Mouse (Mus musculus) kidney, adult 9 months (tissue): Measurements from ENCODE around the gene Pdzd9.

Experiments
- DNase-seq: peaks from one replicate; pipeline ENCODE4 v3.0.0; 2022

Gene Pdzd9

DNA sequence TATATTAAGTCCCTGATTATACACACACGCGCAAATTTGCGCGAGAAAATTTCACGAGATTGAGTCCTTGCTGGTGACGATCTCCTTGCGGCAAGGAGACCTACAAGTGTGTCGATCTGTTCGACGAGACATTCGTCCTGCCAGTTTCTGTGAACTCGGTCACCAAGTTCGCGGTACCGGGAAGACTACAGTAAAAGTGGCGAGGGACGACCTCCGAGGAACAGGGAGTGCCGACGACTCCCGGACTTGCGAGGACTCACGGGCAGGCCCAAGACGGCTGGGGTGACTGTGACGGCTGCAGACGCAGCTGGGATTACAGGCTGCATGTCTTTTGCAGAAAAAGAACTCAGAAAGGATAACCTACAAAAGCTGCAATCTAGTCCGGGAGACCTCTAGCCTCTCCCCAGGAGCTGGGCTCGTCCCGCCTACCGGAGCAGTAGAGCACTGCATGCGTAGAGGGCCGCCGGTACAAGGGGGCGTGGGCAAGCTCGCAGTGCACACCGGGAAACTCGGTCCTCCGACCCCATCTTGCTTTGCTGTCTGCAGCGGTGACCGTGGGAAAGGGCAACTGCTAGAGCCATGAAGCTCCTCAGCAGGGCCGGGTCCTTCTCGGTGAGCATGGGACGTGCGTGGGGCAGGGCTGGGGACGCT is 35.3 kb downstream of the Pdzd9 start, which contains the start of gene Uqcrc2:
Gene Uqcrc2, plus strand, starts transcription at position 466 of the 651 bp plus-strand sequence.
- peak; percentile 88 for DNase-seq

GRCm38 (mm10) chr7:120634301-120634700 is 35.8 kb downstream of the Pdzd9 start:
- DNase-seq: peak; percentile 11

- DNase-seq: peak; percentile 45
These were observed 37.6 kb downstream of the Pdzd9 start for GRCm38 (mm10) chr7:120632518-120632917.

DNA sequence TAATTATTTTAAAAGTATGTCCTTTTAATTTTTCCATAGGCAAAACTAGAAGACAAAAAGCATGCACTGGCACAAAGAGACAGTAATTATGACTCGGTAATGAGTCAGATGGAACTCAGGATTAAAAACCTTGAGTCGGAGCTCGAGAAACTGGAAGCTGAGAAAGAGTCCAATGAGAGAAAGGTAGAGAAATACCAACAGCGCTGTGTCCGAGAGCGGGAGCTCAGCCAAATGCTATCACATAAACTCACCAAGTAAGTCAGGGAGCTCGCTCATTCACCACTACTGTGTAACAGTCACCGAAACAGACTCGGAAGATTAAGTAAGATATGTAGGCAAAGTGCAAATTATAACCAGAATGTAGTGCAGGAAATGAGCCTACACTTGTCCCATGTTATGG is 49.3 kb downstream of the Pdzd9 start:
- no peak for DNase-seq

DNA sequence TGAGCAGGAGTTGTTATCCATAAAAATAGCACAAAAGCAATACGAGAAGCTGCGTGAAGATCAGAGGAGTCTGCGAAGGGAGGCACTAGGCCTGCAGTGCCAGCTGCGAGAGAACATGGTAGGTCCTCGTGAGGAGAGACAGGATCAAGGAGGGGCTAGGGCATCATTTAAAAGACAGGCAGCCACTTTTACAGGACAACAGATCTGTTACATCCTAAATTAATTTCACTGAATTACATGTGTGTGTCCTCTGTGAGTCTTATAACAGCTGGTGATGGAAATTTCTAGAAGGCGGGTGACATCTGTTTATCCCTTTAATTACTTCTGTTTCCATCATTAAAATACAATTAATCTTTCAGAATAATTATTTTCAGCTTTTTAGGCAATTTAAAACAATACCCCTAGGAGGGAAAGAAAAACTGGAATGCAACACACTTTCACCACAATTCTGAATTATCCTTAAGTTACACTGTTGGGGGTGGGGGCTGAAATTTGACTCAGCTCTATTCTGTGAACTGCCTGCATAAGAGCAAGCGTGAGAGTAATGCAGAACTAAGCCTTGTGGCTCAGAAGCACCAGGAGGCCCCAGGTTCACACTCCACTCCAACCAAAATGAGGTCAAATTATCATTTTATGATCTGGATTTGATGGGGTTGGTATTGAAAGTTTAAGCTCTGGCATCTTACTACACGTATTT is 49.9 kb downstream of the Pdzd9 start:
- DNase-seq: no peak
